Mouse (Mus musculus) gastrocnemius, postnatal 14 days (tissue): Measurements from ENCODE around the gene Pald1. TPM values are rescaled to one million over a fixed set of nuclear protein-coding genes. Genes with fewer than 3 reads are reported as not detected.

Experiments
- DNase-seq: peaks from one replicate; pipeline ENCODE4 v3.0.0; 2021; ENCODE audit warnings: mixed read lengths
- intact Hi-C: fragments of 180-260 bp; cut with DNase I; formaldehyde crosslinking; loops from one replicate; pipeline ENCODE4 v1.15.1; 2025; ENCODE audit warnings: low total_unique reads
- total RNA-seq, 2 experiments: library from RNA; stranded (reverse); gene quantifications; 2 replicates each; pipeline ENCODE4 v1.2.3; 2021

Pald1 gene
- total RNA-seq, 2 experiments from 2014 or later: 15.2 to 17.7 TPM

DNA sequence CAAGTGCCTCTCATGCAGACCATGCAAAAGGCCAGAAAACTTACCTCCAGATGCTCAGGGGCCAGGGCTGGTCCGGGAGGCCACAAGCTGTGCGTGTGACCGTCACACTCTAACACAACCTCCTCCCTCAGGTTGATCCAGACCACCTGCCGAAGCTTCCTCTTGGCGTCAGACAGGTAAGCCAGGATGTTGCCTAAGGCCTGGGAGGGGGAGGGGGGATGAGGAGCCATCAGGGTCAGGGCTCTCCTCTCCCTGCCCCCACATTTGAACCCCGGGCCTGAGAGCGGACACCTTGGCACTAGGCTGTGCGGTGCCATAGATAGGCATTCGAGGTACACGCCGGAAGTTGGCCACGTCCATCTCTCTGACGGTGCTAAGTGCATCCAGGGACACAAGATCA lies 40.6 kb downstream of the Pald1 start:
- intact Hi-C loops: loop anchor here (2.0 to 5.0 kb wide), 2 partner anchors 58 to 320 kb away; no protein-coding TSS in a partner anchor
- DNase-seq: no peak

DNA sequence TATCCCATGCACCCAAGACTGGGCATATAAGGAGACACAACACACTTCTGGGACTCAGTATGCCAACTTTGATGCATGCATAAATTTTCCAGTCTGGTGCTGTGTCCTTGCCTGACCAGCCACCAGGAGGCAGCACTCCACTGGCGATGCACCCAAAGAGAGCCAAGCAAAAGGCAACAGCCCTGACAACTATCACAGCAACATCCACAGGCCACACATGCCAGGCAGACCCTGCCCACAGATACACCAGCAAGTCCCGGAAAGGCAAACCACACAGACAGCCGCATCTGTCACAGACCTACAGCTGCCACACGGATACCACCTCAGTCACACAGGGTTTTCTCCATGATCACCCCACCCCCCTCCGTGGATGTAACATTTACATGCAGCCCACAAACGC lies 41.8 kb downstream of the Pald1 start:
- DNase-seq: peak; percentile 76
- intact Hi-C loops: loop anchor here (5.0 kb wide), 1 partner anchor 321 kb away; no protein-coding TSS in a partner anchor

DNA sequence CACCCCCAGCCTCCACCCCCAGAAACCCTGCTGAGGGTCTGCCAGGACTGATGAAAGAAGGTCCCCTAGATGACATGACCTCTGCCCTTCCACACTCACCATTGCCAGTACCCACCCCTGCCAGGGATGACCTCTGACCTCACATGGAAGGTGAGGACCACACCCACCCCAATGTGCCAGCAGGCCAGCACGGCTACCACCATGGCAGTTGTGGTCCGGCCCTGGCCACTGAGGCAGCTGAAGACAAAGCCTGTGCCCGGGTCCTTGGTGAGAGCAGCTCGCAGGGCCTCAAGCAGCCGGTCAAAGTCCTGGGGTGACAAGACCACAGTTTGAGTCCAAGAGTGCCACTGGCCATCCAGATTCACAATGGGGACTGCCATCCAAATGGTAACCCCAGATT lies 42.3 kb downstream of the Pald1 start:
- DNase-seq: no peak
- intact Hi-C loops: loop anchor here (5.0 kb wide), 1 partner anchor 321 kb away; no protein-coding TSS in a partner anchor

- DNase-seq: no peak
- intact Hi-C loops: loop anchor here (5.0 kb wide), 1 partner anchor 322 kb away; no protein-coding TSS in a partner anchor
These were observed 43.1 kb downstream of the Pald1 start for GRCm38 (mm10) chr10:61340247-61340646.

- intact Hi-C loops: no loop called here
- DNase-seq: no peak
These were observed 44.1 kb downstream of the Pald1 start for GRCm38 (mm10) chr10:61339216-61339615.

GRCm38 (mm10) chr10:61337665-61338064 lies 45.7 kb downstream of the Pald1 start:
- intact Hi-C loops: loop anchor here (2.0 kb wide), 1 partner anchor 139 kb away; no protein-coding TSS in a partner anchor
- no peak for DNase-seq

DNA sequence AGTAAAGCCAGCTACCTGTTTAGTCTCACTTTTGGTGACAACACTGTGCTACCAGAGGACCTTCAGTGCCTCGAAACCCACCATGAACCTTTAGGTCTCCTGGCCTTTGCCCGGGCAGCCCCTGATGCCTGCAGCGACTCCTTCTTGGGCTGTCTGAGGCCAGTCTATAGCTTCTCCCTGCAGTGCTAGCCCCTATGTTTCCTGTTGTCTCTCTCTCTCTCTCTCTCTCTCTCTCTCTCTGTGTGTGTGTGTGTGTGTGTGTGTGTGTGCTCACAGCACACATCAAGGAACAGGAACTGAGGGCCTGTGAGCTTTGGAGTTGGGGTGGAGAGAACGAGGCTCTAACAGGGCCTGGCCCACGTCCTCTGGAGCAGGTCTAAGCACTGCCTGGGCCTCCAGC lies 46.7 kb downstream of the Pald1 start:
- intact Hi-C loops: loop anchor here (2.0 kb wide), 1 partner anchor 138 kb away; no protein-coding TSS in a partner anchor
- no peak for DNase-seq

DNA sequence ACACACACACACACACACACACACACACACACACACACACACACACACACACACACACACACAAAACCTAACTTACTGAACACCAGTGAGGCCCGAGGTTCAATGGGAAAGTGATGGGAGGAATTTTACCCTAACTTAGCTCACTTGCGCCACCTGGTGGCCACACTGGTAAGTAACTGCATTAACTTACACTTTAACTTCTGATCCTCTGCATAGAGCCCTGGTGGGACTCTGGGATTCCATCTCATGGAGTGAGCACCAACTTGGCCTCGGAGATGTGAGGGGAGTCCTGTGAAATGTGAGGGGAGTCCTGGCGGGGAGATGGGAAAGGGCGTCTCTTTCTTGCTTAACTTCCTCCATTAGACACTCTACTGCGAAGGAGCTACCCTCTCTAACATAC lies 47.2 kb downstream of the Pald1 start:
- intact Hi-C loops: loop anchor here (2.0 kb wide), 1 partner anchor 137 kb away; no protein-coding TSS in a partner anchor
- DNase-seq: peak; percentile 83

- intact Hi-C loops: loop anchor here (5.0 kb wide), 1 partner anchor 57 kb away; no protein-coding TSS in a partner anchor
- DNase-seq: no peak
These were observed 48.8 kb downstream of the Pald1 start for GRCm38 (mm10) chr10:61334545-61334944.

GRCm38 (mm10) chr10:61331046-61331445 lies 52.3 kb downstream of the Pald1 start:
- intact Hi-C loops: loop anchor here (5.0 kb wide), 1 partner anchor 54 kb away; no protein-coding TSS in a partner anchor
- peak; percentile 70 for DNase-seq

GRCm38 (mm10) chr10:61328927-61329326 lies 54.4 kb downstream of the Pald1 start:
- intact Hi-C loops: no loop called here
- DNase-seq: peak; percentile 57

- no peak for DNase-seq
- intact Hi-C loops: no loop called here
These were observed 55.8 kb downstream of the Pald1 start for GRCm38 (mm10) chr10:61327545-61327944.

DNA sequence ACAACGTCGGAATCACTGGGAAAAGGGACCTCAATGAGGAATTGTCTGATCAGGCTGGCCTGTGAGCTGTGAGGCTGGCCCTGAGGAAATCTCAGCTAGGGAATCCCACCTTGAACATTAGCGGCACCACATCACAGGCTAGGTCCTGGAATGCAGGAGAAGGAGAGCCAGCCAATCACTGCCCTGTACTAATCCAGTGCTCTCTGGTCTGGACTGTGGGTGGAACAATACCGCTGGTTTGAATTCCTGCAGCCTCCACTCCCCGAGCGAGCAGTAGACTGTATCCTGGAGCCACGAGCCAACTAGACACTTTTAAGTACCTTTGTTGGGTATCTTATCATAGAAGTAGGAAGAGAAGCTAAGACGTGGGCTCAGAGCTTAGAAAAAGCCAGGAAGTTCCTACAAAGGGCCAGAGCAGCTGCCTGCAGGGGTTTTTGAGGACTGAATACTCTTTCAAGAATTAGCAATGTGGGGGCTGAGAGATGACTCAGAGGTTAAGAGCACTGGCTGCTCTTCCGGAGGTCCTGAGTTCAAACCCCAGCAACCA lies 57.5 kb downstream of the Pald1 start:
- DNase-seq: no peak
- intact Hi-C loops: no loop called here

- intact Hi-C loops: loop anchor here (5.0 kb wide), 1 partner anchor 52 kb away; the partner anchor contains the start of gene Adamts14
- DNase-seq: peak; percentile 41
These were observed 58.6 kb downstream of the Pald1 start for GRCm38 (mm10) chr10:61324717-61325116.

DNA sequence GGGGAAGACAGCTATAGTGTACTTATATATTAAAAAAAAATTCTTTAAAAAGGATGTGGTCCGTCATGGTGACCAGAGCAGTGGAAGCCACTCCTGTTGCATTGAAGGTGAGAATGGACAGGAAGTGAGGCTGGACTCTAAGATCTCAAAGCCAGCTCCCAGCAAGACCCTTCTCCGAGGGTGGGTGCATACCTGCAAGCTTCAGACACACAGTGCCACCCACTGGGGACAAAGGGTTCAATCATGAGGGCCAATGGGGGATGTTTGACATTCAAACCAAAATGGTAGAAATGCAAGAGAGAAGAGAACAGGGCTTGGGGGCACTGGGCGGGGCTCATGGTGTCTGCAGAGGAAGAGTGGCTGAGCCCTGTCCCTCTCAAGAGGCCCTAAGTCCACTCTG lies 64.8 kb downstream of the Pald1 start:
- DNase-seq: no peak
- intact Hi-C loops: no loop called here

GRCm38 (mm10) chr10:61315324-61315880 lies 67.9 kb downstream of the Pald1 start:
- DNase-seq: no peak
- intact Hi-C loops: no loop called here

DNA sequence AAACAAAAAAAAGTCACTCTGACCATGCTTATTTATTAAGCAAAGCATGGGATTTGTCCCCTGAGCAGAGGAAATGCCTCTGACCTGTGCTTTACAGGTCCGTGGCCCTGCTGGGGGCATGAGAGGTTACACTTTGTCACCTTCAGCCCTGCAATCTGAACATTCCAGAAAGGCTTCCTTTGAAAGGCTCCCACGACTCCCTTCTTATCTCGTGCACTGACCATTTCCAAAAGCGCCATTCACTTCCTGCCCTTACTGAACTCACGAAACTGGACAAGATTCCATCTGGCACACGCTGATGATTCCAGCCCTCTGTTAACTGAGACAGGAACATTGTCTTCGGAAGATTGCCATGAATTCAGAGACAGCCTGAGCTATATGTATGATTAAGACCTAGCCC lies 69.6 kb downstream of the Pald1 start:
- DNase-seq: no peak
- intact Hi-C loops: no loop called here

GRCm38 (mm10) chr10:61312754-61313153 lies 70.6 kb downstream of the Pald1 start:
- intact Hi-C loops: no loop called here

DNA sequence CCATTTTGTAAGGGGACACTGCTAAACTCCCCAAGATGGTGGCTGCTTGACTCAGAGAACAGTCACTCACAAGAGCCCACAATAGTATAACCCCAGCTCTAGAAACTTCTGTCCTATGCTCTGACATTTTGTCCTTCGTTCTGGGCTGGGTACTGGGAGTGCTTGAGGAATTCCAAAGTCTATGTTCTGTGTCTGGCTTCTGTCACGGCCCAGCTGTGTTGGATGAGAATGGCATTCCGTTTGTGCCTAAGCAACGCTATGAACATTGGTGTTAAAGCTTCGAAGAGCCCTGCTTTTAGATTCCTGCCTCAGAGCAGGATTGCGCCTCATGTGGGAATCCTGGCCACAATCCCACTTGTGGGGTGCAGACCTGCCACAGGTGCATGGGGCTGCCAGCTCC lies 71.2 kb downstream of the Pald1 start:
- intact Hi-C loops: no loop called here
- DNase-seq: no peak

More at GRCm38 (mm10) chr10:61312754-61313153, 70.6 kb downstream of the Pald1 start:
- DNase-seq: no peak

DNA sequence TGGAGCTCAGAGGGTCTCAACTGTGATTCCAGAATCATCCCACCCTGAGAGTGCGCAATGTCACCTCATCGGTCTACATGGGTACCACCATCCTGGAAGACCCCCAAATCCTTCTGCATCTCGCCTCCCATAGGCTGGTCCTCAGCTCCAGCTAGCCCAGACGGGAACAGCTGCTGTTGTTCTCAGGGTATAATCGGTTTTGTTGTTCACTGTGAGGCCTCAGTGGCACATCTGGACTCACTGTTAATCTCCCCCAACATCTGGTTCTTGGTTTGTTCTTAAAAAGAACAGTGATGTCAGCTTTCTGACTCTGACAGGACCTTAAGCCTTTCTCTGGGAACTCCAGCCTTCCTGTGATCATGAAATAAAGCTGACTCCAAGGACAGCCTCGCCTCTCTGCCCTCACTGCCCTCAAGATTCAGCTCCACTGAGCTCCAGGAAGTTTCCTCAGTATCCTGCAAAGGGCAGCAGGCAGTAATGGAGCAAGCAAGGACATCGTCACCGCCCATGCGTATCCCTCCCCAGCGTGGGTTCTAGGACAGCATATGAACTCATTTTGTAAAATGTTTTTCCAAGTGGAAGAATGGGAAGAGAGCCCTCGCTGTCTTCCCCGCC lies 74.5 kb downstream of the Pald1 start:
- DNase-seq: no peak

More for the DNA sequence above, 74.5 kb downstream of the Pald1 start:
- intact Hi-C loops: no loop called here
